Comparison of ENCODE assay signal across 15 mouse cellular contexts in genomic region chr13:112165921-112166320, GRCm38 (mm10).
DNase-seq lines count a peak whose midpoint lies in the region; ATAC-seq lines count a peak whose summit lies in the region.
"Had no signal": no experiment of that assay in that cellular context is flagged by ENCODE, and none has a peak within 500 bp of the region (broad histone marks: within the 10 kb centered on the region; RNA-seq: fewer than 3 reads in every experiment).

No protein-coding gene starts in this region.

- H3K9ac ChIP-seq in limb, embryonic 12.5 days (replicated peaks), result no peak overlapping the region
- H3K9ac ChIP-seq in embryonic facial prominence, embryonic 14.5 days (ENCODE audit: low read depth, low read length), result no peak overlapping the region
- no peak overlapping the region for H3K9ac ChIP-seq in forebrain, embryonic 15.5 days (replicated peaks)
- H3K9ac ChIP-seq in midbrain, embryonic 14.5 days (replicated peaks; ENCODE audit: low read length), result no peak overlapping the region
- no peak overlapping the region for H3K9ac ChIP-seq in kidney, embryonic 16.5 days (replicated peaks; ENCODE audit: low read length)
- H3K9ac ChIP-seq: liver, embryonic 14.5 days had no signal

- DNase-seq in limb, embryonic 10.5 days (ENCODE audit: low spot score), result no peak
- no peak for DNase-seq in embryonic facial prominence, embryonic 14.5 days (ENCODE audit: low spot score)
- peak; percentile 32 for DNase-seq in midbrain, embryonic 14.5 days
- DNase-seq: adrenal gland, adult 8-10 months; kidney, adult 11 months; kidney, postnatal 4 days had no signal

- 0 out of 2 replicates have a peak overlapping the region, but pooled peaks have one; percentile 9 for H3K27ac ChIP-seq in limb, embryonic 12.5 days
- H3K27ac ChIP-seq in limb, embryonic 10.5 days, result no peak overlapping the region
- H3K27ac ChIP-seq in embryonic facial prominence, embryonic 14.5 days (replicated peaks; ENCODE audit: low read depth, low read length), result peak overlapping the region; percentile 46; the same call in 1 of the 2 replicates
- H3K27ac ChIP-seq in forebrain, embryonic 15.5 days (replicated peaks), result peak overlapping the region; percentile 46; the same call in 1 of the 2 replicates
- peak overlapping the region; percentile 16; the same call in 1 of the 2 replicates for H3K27ac ChIP-seq in midbrain, embryonic 14.5 days (replicated peaks; ENCODE audit: low read depth, low read length)
- H3K27ac ChIP-seq in kidney, embryonic 16.5 days (ENCODE audit: low read length), result no peak overlapping the region
- H3K27ac ChIP-seq: liver, embryonic 14.5 days; macrophage had no signal

- no peaks in the 10 kb centered on the region for H3K36me3 ChIP-seq in limb, embryonic 12.5 days
- no peaks in the 10 kb centered on the region for H3K36me3 ChIP-seq in limb, embryonic 10.5 days
- no peaks in the 10 kb centered on the region for H3K36me3 ChIP-seq in embryonic facial prominence, embryonic 14.5 days (ENCODE audit: control insufficient read depth, insufficient read depth, low read length)
- H3K36me3 ChIP-seq in forebrain, embryonic 15.5 days, result no peaks in the 10 kb centered on the region
- no peaks in the 10 kb centered on the region for H3K36me3 ChIP-seq in midbrain, embryonic 14.5 days (ENCODE audit: control insufficient read depth, insufficient read depth, low read length)
- H3K36me3 ChIP-seq in kidney, embryonic 16.5 days (ENCODE audit: insufficient read depth, low read length), result no peaks in the 10 kb centered on the region

- no peak for ATAC-seq in limb, embryonic 12.5 days (ENCODE audit: insufficient number of reproducible peaks, insufficient read depth, low FRiP score, low TSS enrichment, low read depth)
- ATAC-seq in embryonic facial prominence, embryonic 14.5 days (ENCODE audit: low read depth), result no peak
- peak; percentile 68 for ATAC-seq in forebrain, embryonic 15.5 days (replicated peaks)
- peak; percentile 43; the same call in 1 of the 2 replicates for ATAC-seq in midbrain, embryonic 14.5 days (ENCODE audit: low FRiP score, low TSS enrichment)
- ATAC-seq in CD4-positive, CD25-positive, alpha-beta regulatory T cell, adult 4 months, result no peak
- no peak for ATAC-seq in kidney, embryonic 16.5 days (ENCODE audit: low FRiP score, low TSS enrichment)
- ATAC-seq: Patski had no signal

- WGBS in limb, embryonic 12.5 days, result 55% methylated on average over 2 of the region's 2 CpGs
- WGBS in limb, embryonic 10.5 days, result 59% methylated on average over 2 of the region's 2 CpGs
- WGBS in embryonic facial prominence, embryonic 14.5 days, result 47% methylated on average over 2 of the region's 2 CpGs
- WGBS in forebrain, embryonic 15.5 days, result 17% methylated on average over 2 of the region's 2 CpGs
- WGBS in midbrain, embryonic 14.5 days, result 19% methylated on average over 2 of the region's 2 CpGs
- 63% methylated on average over 2 of the region's 2 CpGs for WGBS in kidney, embryonic 16.5 days

- H3K4me2 ChIP-seq in limb, embryonic 12.5 days, result no peak overlapping the region
- H3K4me2 ChIP-seq in embryonic facial prominence, embryonic 14.5 days (ENCODE audit: low read depth, low read length), result 0 out of 2 replicates have a peak overlapping the region, but pooled peaks have one; percentile 10
- no peak overlapping the region for H3K4me2 ChIP-seq in forebrain, embryonic 15.5 days (replicated peaks)
- no peak overlapping the region for H3K4me2 ChIP-seq in midbrain, embryonic 14.5 days (ENCODE audit: low read length)
- H3K4me2 ChIP-seq in kidney, embryonic 16.5 days (replicated peaks; ENCODE audit: low read depth, low read length), result no peak overlapping the region

- peaks cover 12% of the 10 kb centered on the region for H3K4me1 ChIP-seq in limb, embryonic 12.5 days (replicated peaks)
- H3K4me1 ChIP-seq in limb, embryonic 10.5 days, result peaks cover 21% of the 10 kb centered on the region
- peaks cover 13% of the 10 kb centered on the region for H3K4me1 ChIP-seq in embryonic facial prominence, embryonic 14.5 days (ENCODE audit: control insufficient read depth, insufficient read depth, low read length)
- peaks cover 17% of the 10 kb centered on the region for H3K4me1 ChIP-seq in forebrain, embryonic 15.5 days
- peaks cover 10% of the 10 kb centered on the region; the same call in 1 of the 2 replicates for H3K4me1 ChIP-seq in midbrain, embryonic 14.5 days (ENCODE audit: control insufficient read depth, insufficient read depth, low read length)
- H3K4me1 ChIP-seq in kidney, embryonic 16.5 days (ENCODE audit: insufficient read depth, low read length), result 0 out of 2 replicates have a peak, but pooled peaks cover 3% of the 10 kb centered on the region

- no peaks in the 10 kb centered on the region for H3K9me3 ChIP-seq in limb, embryonic 12.5 days
- no peaks in the 10 kb centered on the region for H3K9me3 ChIP-seq in limb, embryonic 10.5 days (replicated peaks)
- no peaks in the 10 kb centered on the region for H3K9me3 ChIP-seq in embryonic facial prominence, embryonic 14.5 days (ENCODE audit: control insufficient read depth, low read length)
- H3K9me3 ChIP-seq in forebrain, embryonic 15.5 days, result no peaks in the 10 kb centered on the region
- H3K9me3 ChIP-seq in midbrain, embryonic 14.5 days (ENCODE audit: control insufficient read depth, low read length), result no peaks in the 10 kb centered on the region
- no peaks in the 10 kb centered on the region for H3K9me3 ChIP-seq in kidney, embryonic 16.5 days (ENCODE audit: low read length)

- no peak overlapping the region for H3K4me3 ChIP-seq in limb, embryonic 12.5 days (replicated peaks)
- H3K4me3 ChIP-seq in limb, embryonic 10.5 days, result no peak overlapping the region
- H3K4me3 ChIP-seq in embryonic facial prominence, embryonic 14.5 days (ENCODE audit: low read depth, low read length), result no peak overlapping the region
- no peak overlapping the region for H3K4me3 ChIP-seq in forebrain, embryonic 15.5 days
- H3K4me3 ChIP-seq in midbrain, embryonic 14.5 days (replicated peaks; ENCODE audit: low read depth, low read length), result no peak overlapping the region
- H3K4me3 ChIP-seq in kidney, embryonic 16.5 days (ENCODE audit: low read length), result no peak overlapping the region
- H3K4me3 ChIP-seq: myocyte had no signal

- H3K27me3 ChIP-seq in limb, embryonic 12.5 days, result no peaks in the 10 kb centered on the region
- H3K27me3 ChIP-seq in limb, embryonic 10.5 days (ENCODE audit: low read depth, poor library complexity, severe bottlenecking), result no peaks in the 10 kb centered on the region
- H3K27me3 ChIP-seq in embryonic facial prominence, embryonic 14.5 days (replicated peaks; ENCODE audit: control insufficient read depth, insufficient read depth, low read length), result no peaks in the 10 kb centered on the region
- H3K27me3 ChIP-seq in forebrain, embryonic 15.5 days, result no peaks in the 10 kb centered on the region
- H3K27me3 ChIP-seq in midbrain, embryonic 14.5 days (ENCODE audit: control insufficient read depth, insufficient read depth, low read length), result no peaks in the 10 kb centered on the region
- H3K27me3 ChIP-seq in kidney, embryonic 16.5 days (ENCODE audit: insufficient read depth, low read length), result no peaks in the 10 kb centered on the region
- H3K27me3 ChIP-seq: CH12.LX, Patski had no signal

Comparison
In these comparisons a context has a peak if more than half of its experiments do, and no peak if none do; other contexts are left out.
1. H3K27ac ChIP-seq: peak in limb, embryonic 12.5 days (single experiment), embryonic facial prominence, embryonic 14.5 days (single experiment), forebrain, embryonic 15.5 days (single experiment) and midbrain, embryonic 14.5 days (single experiment); none in limb, embryonic 10.5 days (single experiment) and kidney, embryonic 16.5 days (single experiment).
2. ATAC-seq: peak in forebrain, embryonic 15.5 days (single experiment) and midbrain, embryonic 14.5 days (single experiment); none in limb, embryonic 12.5 days (single experiment), embryonic facial prominence, embryonic 14.5 days (single experiment), CD4-positive, CD25-positive, alpha-beta regulatory T cell, adult 4 months (single experiment) and kidney, embryonic 16.5 days (single experiment).